Mouse (Mus musculus): ENCODE measurements around the gene Metap1d. TPM values are rescaled to one million over a fixed set of nuclear protein-coding genes. Genes with fewer than 3 reads are reported as not detected.

Metap1d gene
- polyA plus RNA-seq, 1 experiment from 2014 or later: 39.3 TPM

DNA sequence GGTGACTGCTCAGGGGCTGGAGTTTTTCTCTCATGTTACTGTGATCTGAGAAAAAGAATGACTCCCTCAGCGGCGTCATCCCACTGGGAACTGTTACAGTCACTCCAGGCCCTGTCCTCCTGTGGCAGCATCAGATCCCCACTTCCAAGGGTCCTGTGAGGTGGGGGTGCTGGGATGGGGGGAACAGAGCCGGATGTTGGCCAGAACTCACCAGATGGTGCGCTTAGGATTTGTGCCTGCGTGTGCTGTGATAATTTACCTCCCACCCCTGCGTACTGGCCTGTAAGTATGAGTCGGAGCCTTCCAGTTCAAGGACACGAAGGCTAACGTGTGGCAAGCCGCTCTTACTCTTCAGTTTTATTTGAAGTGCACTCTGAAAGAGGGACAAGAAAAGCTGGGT, 22.2 kb downstream of the Metap1d start:
- ATAC-seq (replicated peaks; ENCODE audit: insufficient number of reproducible peaks, insufficient read depth, low FRiP score, low read depth): no peak
- no peaks in the 10 kb centered on the region for H3K27me3 ChIP-seq
- H3K4me3 ChIP-seq: no peak overlapping the region
- no peak overlapping the region for H3K9ac ChIP-seq
- WGBS: 73% methylated on average over 10 of the region's 10 CpGs
- H3K27ac ChIP-seq: no peak overlapping the region
- H3K4me2 ChIP-seq: no peak overlapping the region
- no peaks in the 10 kb centered on the region for H3K9me3 ChIP-seq (replicated peaks)
- H3K36me3 ChIP-seq: no peaks in the 10 kb centered on the region
- H3K4me1 ChIP-seq (replicated peaks): peaks cover 8% of the 10 kb centered on the region

DNA sequence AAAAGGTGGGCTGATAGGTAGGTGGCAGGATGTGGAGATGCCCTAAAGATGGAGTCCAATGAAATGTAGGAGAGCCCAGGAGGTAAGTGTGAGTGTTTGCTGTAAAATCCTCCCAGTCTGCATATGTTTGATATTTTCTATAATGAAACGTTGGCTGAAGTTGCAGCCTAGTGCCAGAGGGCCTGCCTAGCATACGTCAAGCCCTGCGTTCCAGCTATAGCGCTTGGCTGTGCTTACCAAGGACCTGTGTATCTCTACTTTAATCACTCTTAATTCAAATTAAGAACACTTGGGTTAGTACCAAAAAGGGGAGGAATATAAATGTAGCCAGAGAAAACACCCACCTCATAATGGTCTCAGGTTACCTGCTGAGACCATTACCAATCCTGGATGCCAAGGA, 22.7 kb downstream of the Metap1d start:
- no peak overlapping the region for H3K4me3 ChIP-seq
- no peak overlapping the region for H3K4me2 ChIP-seq
- no peak overlapping the region for H3K9ac ChIP-seq
- no peaks in the 10 kb centered on the region for H3K27me3 ChIP-seq
- H3K36me3 ChIP-seq: no peaks in the 10 kb centered on the region
- H3K9me3 ChIP-seq (replicated peaks): no peaks in the 10 kb centered on the region
- H3K4me1 ChIP-seq (replicated peaks): peaks cover 8% of the 10 kb centered on the region
- no peak for ATAC-seq (replicated peaks; ENCODE audit: insufficient number of reproducible peaks, insufficient read depth, low FRiP score, low read depth)
- H3K27ac ChIP-seq: no peak overlapping the region
- WGBS: 90% methylated on average over 4 of the region's 4 CpGs

DNA sequence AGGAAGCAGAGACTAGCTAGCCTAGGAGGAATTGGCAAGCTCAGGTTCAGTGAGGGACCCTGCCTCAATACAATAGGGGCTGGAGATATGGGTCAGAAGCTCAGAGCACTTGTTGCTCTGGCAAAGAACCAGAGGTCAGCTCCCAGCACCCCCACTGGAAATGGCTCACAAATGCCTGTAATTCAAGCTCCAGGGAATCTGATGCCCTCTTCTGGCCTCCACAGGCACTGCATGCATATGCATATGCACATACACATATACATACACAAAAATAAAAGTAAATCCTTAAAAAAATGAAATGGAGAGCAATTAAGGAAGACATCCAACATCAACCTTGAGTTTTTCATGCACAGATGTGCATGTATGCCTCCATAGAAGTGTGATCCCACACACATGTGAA, 24.7 kb downstream of the Metap1d start:
- Histone ChIP-seq H3K4me2 (no peak overlapping the region), H3K9ac (no peak overlapping the region), H3K36me3 (no peaks in the 10 kb centered on the region), H3K27ac (no peak overlapping the region), H3K4me1 (replicated peaks) (peaks cover 8% of the 10 kb centered on the region), H3K4me3 (no peak overlapping the region), H3K27me3 (no peaks in the 10 kb centered on the region), H3K9me3 (replicated peaks) (no peaks in the 10 kb centered on the region)
- no peak for ATAC-seq (replicated peaks; ENCODE audit: insufficient number of reproducible peaks, insufficient read depth, low FRiP score, low read depth)

DNA sequence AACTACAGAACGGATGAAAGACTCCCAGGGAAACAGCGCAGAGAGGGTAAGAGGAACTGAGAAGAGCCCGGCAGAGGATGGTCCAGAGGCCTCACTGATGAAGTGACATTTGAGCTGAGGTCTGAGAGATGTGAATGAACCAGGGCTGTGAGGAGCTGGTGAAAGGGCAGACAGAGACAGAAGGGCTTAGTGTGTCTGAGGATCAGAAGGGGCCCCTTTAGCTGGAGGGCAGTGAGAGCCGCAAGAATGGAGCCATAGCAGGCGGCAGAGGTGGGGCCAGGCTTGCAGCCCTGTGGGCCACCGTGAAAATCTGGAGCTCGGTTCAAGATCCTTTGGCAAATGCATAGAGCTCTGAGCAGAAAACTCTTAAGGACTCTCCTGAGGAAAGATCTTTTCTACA, 26.8 kb downstream of the Metap1d start:
- H3K36me3 ChIP-seq: no peaks in the 10 kb centered on the region
- H3K4me3 ChIP-seq: no peak overlapping the region
- H3K27ac ChIP-seq: no peak overlapping the region
- no peaks in the 10 kb centered on the region for H3K9me3 ChIP-seq (replicated peaks)
- 18% methylated on average over 7 of the region's 7 CpGs for WGBS
- H3K9ac ChIP-seq: no peak overlapping the region
- no peaks in the 10 kb centered on the region for H3K27me3 ChIP-seq
- ATAC-seq (replicated peaks; ENCODE audit: insufficient number of reproducible peaks, insufficient read depth, low FRiP score, low read depth): no peak
- peaks cover 4% of the 10 kb centered on the region; the same call in 1 of the 2 replicates for H3K4me1 ChIP-seq (replicated peaks)
- H3K4me2 ChIP-seq: no peak overlapping the region

DNA sequence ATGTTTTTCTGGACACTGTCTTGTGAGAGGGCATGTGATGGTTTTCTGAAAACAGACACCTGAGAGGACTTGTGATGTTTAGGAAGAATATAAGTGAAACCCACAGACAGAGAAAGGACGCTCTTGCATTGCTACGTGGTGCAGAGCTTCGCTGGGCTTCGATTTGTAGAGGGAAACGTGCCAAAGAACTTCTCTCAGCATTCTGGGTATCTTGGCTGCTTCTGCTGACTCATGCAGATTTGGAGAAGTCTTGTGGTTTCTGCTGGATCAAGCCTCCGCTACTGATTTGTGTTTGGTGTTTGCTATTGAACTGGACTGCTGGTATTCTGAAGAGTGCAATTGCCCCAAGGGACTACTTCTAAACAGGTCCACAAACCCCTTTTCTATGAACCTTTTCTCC, 28.7 kb downstream of the Metap1d start:
- Histone ChIP-seq H3K9ac (no peak overlapping the region), H3K4me3 (no peak overlapping the region), H3K4me1 (replicated peaks) (peaks cover 4% of the 10 kb centered on the region; the same call in 1 of the 2 replicates), H3K27me3 (no peaks in the 10 kb centered on the region), H3K4me2 (no peak overlapping the region), H3K9me3 (replicated peaks) (no peaks in the 10 kb centered on the region), H3K36me3 (no peaks in the 10 kb centered on the region), H3K27ac (no peak overlapping the region)
- ATAC-seq (replicated peaks; ENCODE audit: insufficient number of reproducible peaks, insufficient read depth, low FRiP score, low read depth): no peak
- WGBS: 69% methylated on average over 6 of the region's 6 CpGs

DNA sequence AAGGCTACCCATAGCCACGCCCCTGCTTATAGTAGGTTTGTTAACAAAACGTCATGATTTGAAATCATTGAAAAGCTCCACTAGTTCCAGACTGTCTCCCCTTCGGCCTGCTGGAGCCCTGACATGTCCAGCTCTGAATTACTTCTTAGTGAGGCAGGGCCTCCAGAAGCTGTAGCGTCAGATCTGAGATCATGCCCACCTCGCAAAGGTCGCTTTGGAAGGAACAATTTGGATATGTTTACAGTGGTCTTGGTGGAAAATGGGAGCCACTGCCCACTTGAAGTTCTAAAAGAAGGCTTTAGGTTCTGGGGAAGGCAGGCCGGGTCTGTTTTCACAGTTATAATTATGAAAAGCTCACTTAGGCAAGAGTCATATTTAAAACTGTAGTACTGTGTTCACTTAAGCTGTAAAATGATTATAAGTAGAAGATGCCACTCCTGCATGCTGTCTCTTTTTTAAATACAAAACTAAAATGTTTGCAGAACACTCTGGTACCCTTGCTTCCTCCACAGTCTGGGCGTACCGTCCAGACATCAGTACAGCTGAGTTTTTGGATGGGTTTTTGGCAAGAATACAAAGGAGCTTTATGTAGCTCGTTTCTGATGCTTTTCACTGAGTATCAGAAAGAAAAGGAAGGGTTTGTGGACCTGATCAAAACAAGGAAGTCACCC, 30.1 kb downstream of the Metap1d start:
- WGBS: 71% methylated on average over 10 of the region's 10 CpGs
- Histone ChIP-seq H3K4me3 (no peak overlapping the region), H3K27ac (no peak overlapping the region), H3K9me3 (replicated peaks) (no peaks in the 10 kb centered on the region), H3K4me2 (no peak overlapping the region), H3K36me3 (no peaks in the 10 kb centered on the region), H3K4me1 (replicated peaks) (peaks cover 4% of the 10 kb centered on the region; the same call in 1 of the 2 replicates), H3K27me3 (no peaks in the 10 kb centered on the region), H3K9ac (no peak overlapping the region)
- no peak for ATAC-seq (replicated peaks; ENCODE audit: insufficient number of reproducible peaks, insufficient read depth, low FRiP score, low read depth)

DNA sequence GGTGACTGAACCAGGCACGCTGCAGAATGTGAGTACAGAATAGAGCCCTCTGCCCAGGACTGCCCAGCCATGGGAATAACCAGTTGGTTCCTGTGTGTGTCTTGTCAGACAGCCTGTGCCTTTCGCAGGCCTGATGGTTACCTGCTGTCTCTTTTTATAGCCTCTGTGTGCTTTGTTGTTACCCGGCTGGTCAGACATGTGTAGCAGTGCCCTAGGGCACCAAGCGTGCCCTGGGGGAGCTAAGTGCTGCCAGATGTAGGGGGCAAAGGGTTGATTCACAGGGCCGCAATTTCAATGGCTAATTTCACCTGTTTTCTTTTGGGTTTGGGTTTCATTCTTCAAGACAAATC, 30.6 kb downstream of the Metap1d start:
- Histone ChIP-seq H3K4me1 (replicated peaks) (peaks cover 4% of the 10 kb centered on the region; the same call in 1 of the 2 replicates), H3K9me3 (replicated peaks) (no peaks in the 10 kb centered on the region), H3K9ac (no peak overlapping the region), H3K4me2 (no peak overlapping the region), H3K4me3 (no peak overlapping the region), H3K36me3 (no peaks in the 10 kb centered on the region), H3K27me3 (no peaks in the 10 kb centered on the region), H3K27ac (no peak overlapping the region)
- no peak for ATAC-seq (replicated peaks; ENCODE audit: insufficient number of reproducible peaks, insufficient read depth, low FRiP score, low read depth)
- 70% methylated on average over 5 of the region's 5 CpGs for WGBS

DNA sequence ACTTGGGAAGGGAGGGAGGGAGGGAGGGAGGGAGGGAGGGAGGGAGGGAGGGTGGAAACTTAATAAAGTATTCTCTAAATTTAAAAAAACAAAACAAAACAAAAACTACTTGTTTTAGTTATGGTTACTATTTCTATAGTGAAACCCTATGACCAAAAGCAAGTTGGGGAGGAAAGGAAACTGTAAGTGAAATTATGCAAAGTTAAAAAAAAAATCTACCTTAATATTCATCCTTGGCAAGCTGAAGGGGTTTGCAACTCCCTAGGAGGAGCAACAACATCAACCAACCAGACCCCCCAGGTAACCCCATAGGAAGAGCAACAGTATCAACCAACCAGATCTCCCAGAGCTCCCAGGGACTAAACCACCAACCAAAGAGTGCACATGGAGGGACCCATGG, 38.2 kb downstream of the Metap1d start:
- no peaks in the 10 kb centered on the region for H3K4me1 ChIP-seq (replicated peaks)
- no peaks in the 10 kb centered on the region for H3K36me3 ChIP-seq
- no peaks in the 10 kb centered on the region for H3K27me3 ChIP-seq
- no peak for ATAC-seq (replicated peaks; ENCODE audit: insufficient number of reproducible peaks, insufficient read depth, low FRiP score, low read depth)
- no peak overlapping the region for H3K4me3 ChIP-seq
- no peak overlapping the region for H3K9ac ChIP-seq
- no peak overlapping the region for H3K4me2 ChIP-seq
- no peak overlapping the region for H3K27ac ChIP-seq
- H3K9me3 ChIP-seq (replicated peaks): no peaks in the 10 kb centered on the region

DNA sequence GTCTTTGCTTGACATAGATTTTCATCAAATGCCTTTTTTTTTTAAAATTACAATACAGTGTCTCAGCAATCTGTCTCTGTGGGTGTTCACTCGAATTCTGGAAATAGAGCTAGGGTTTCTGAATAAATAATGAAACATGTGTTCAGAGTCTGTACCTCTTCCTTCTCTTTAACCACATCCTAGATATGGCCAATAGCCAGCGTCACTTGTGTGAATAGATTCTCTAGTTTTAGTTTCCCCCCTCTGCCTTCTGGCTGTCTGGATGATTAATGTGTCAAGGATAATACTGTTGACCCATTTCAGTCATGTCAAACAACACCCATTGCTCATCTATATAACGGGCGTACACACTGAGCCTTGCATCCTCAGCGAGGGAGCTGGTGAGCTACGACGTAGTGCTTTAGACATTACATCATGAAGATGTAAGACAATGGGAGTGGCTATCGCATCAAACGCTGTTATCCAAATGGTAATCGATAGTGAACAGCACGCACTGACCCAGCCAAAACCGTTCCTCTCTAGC, 40.1 kb downstream of the Metap1d start:
- no peak for ATAC-seq (replicated peaks; ENCODE audit: insufficient number of reproducible peaks, insufficient read depth, low FRiP score, low read depth)
- Histone ChIP-seq H3K4me1 (replicated peaks) (0 out of 2 replicates have a peak, but pooled peaks cover 2% of the 10 kb centered on the region), H3K9ac (no peak overlapping the region), H3K4me3 (no peak overlapping the region), H3K27ac (no peak overlapping the region), H3K36me3 (no peaks in the 10 kb centered on the region), H3K9me3 (replicated peaks) (no peaks in the 10 kb centered on the region), H3K27me3 (no peaks in the 10 kb centered on the region), H3K4me2 (no peak overlapping the region)
- WGBS: 65% methylated on average over 12 of the region's 12 CpGs

DNA sequence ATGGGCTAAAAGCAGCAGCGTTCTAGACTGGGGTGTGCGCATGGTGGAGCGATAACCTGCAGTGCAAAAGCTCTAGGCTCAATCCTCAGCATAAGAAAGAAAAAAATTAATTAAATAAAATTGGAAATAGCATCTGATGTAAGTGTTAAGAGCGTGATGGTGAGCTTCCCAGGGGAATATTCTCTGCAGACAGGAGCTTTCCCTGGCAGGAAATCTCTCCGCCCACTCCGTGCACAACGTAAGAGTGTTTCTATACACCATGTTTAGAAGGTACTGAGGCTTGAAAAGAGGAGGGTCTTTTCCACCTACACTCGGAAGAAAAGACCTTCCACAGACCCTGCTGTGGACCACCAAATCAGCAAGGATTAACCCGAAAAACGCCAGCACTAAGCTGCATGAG, 41.4 kb downstream of the Metap1d start:
- no peaks in the 10 kb centered on the region for H3K36me3 ChIP-seq
- WGBS: 70% methylated on average over 10 of the region's 10 CpGs
- no peaks in the 10 kb centered on the region for H3K27me3 ChIP-seq
- no peak overlapping the region for H3K27ac ChIP-seq
- 0 out of 2 replicates have a peak, but pooled peaks cover 2% of the 10 kb centered on the region for H3K4me1 ChIP-seq (replicated peaks)
- ATAC-seq (replicated peaks; ENCODE audit: insufficient number of reproducible peaks, insufficient read depth, low FRiP score, low read depth): no peak
- no peak overlapping the region for H3K4me3 ChIP-seq
- H3K4me2 ChIP-seq: no peak overlapping the region
- H3K9ac ChIP-seq: no peak overlapping the region
- H3K9me3 ChIP-seq (replicated peaks): no peaks in the 10 kb centered on the region

DNA sequence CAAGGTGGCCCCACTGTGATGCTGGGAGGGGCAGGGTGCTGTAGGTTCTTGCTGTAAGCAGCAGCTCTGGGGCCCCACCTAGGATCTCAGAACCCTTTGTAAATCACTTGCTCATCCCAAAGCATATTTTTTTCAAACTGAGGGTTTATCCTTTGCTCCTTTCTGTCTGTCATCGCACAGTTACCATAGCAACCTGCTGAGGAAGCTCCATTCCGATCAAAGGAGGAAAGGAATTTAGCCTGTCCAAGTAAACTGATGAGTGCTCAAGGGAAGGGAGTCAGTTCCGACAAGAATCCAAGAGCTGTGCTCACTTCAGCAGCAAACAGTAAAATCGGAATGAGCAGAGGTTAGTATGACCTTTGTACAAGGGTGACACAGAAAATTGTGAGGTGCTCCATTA, 41.9 kb downstream of the Metap1d start:
- no peak overlapping the region for H3K4me2 ChIP-seq
- H3K27me3 ChIP-seq: no peaks in the 10 kb centered on the region
- no peaks in the 10 kb centered on the region for H3K9me3 ChIP-seq (replicated peaks)
- no peak overlapping the region for H3K4me3 ChIP-seq
- 0 out of 2 replicates have a peak, but pooled peaks cover 2% of the 10 kb centered on the region for H3K4me1 ChIP-seq (replicated peaks)
- H3K9ac ChIP-seq: no peak overlapping the region
- no peaks in the 10 kb centered on the region for H3K36me3 ChIP-seq
- no peak for ATAC-seq (replicated peaks; ENCODE audit: insufficient number of reproducible peaks, insufficient read depth, low FRiP score, low read depth)
- WGBS: 49% methylated on average over 4 of the region's 4 CpGs
- H3K27ac ChIP-seq: no peak overlapping the region

DNA sequence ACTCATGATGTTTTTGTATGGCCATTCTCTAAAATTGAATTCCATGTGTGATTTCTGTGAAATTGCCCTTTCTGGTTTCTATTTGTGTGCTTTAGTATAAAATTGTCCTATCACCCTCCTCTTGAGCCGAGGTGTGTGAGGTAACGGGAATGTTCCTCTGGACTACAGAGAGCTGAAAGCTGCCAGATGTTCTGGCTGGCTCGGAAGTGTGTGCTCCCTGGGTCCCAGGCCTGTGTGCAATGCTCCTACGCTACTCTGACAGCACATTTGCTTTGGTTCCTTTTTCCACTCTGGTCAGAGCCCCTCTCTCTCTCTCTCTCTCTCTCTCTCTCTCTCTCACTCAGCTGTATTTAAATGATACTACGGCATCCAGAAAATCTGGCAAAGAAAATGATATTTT, 44.1 kb downstream of the Metap1d start:
- no peak overlapping the region for H3K4me2 ChIP-seq
- H3K4me3 ChIP-seq: no peak overlapping the region
- no peak overlapping the region for H3K27ac ChIP-seq
- H3K27me3 ChIP-seq: no peaks in the 10 kb centered on the region
- no peak overlapping the region for H3K9ac ChIP-seq
- no peaks in the 10 kb centered on the region for H3K36me3 ChIP-seq
- H3K4me1 ChIP-seq (replicated peaks): 0 out of 2 replicates have a peak, but pooled peaks cover 2% of the 10 kb centered on the region
- ATAC-seq (replicated peaks; ENCODE audit: insufficient number of reproducible peaks, insufficient read depth, low FRiP score, low read depth): no peak
- WGBS: 47% methylated on average over 5 of the region's 5 CpGs
- H3K9me3 ChIP-seq (replicated peaks): no peaks in the 10 kb centered on the region
